Mouse (Mus musculus): Measurements from ENCODE around the gene Alppl2. TPM values are rescaled to one million over a fixed set of nuclear protein-coding genes. Genes with fewer than 3 reads are reported as not detected.

The Alppl2 gene
- not detected for total RNA-seq (2023)

GRCm38 (mm10) chr1:87089828-87090227 is at the start of gene Alppl2:
Alppl2 (minus strand) TSS chr1:87089928.

GRCm38 (mm10) chr1:87124673-87125072 is 34.9 kb upstream of the Alppl2 start, which contains the start of gene Akp3:
Akp3 (plus strand) TSS chr1:87124973.

GRCm38 (mm10) chr1:87101411-87101810 is 11.7 kb upstream of the Alppl2 start, which contains the start of gene Alpi:
Alpi (minus strand) TSS chr1:87101606.

Other genes starting within 250 kb of the Alppl2 start
- gene Alpi, start 11.7 kb upstream of the Alppl2 start, total RNA-seq (2023), result not detected
- not detected for gene Akp3, start 35.0 kb upstream of the Alppl2 start, total RNA-seq (2023)
- not detected for gene Ecel1, start 66.6 kb upstream of the Alppl2 start, total RNA-seq (2023)
- gene Prss56, start 93.4 kb upstream of the Alppl2 start, total RNA-seq (2023), result not detected
- gene Chrnd, start 100.7 kb upstream of the Alppl2 start, total RNA-seq (2023), result not detected
- not detected for gene Chrng, start 114.7 kb upstream of the Alppl2 start, total RNA-seq (2023)
- 100 to 1,000 TPM; 108 to 116 TPM for gene Eif4e2, start 124.0 kb upstream of the Alppl2 start, total RNA-seq (2023)
- not detected for gene Efhd1, start 174.4 kb upstream of the Alppl2 start, total RNA-seq (2023)
- gene Gigyf2, start 237.1 kb upstream of the Alppl2 start, total RNA-seq (2023), result 10 to 100 TPM; 73.9 to 97.9 TPM

Data from monocyte, adult 59 days (primary cell).